Mouse (Mus musculus): ENCODE measurements at regions not wholly inside any gene's neighbourhood (a gene's known extent, or its start where the extent isn't known, plus 50 kb on each side); places are given as distances from the start of the nearest gene placed in this dataset.

DNA sequence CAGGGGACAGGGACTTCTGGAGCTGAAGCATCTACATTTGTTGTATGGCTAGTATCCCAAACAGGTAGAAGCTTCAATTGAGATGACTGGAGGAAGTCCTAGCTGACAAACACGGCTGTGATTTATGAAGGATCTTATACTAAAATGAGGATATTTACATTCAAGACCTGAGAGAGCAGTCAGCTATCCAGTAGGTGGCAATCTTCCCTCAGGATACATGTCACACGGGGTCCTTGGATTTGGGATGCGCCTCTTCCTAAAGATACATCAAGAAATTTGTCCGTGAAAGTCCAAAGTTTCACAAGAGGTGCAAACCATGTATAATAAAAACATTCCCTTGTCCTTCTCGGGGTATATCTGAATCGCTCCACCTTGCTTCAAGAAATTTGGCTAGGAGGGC, 577.8 kb upstream of the Itga1 start:
- TF ChIP-seq CTCF (IDR thresholded peaks at IDR 0.05; ENCODE audit: borderline replicate concordance, insufficient read depth, low read length), result no peak
- TF ChIP-seq POLR2A (IDR thresholded peaks at IDR 0.05; ENCODE audit: low read depth, low read length), result no peak
